Mouse (Mus musculus): Measurements from ENCODE around the gene Spag7. TPM values are rescaled to one million over a fixed set of nuclear protein-coding genes. Genes with fewer than 3 reads are reported as not detected.

Spag7 gene
- polyA plus RNA-seq, 1 experiment from 2014 or later = 146 TPM

GRCm38 (mm10) chr11:70701221-70701955 lies 32.2 kb upstream of the Spag7 start:
- WGBS = 19% methylated on average over 10 of the region's 10 CpGs
- DNase-seq (ENCODE audit: low spot score) = no peak
- peak overlapping the region; percentile 93 for H3K4me2 ChIP-seq
- H3K27ac ChIP-seq (ENCODE audit: low read depth, low read length) = no peak overlapping the region
- H3K9me3 ChIP-seq (ENCODE audit: control insufficient read depth, low read length) = no peaks in the 10 kb centered on the region
- peaks cover 3% of the 10 kb centered on the region; the same call in 1 of the 2 replicates for H3K36me3 ChIP-seq (ENCODE audit: control insufficient read depth, insufficient read depth, low read length)
- peak overlapping the region; percentile 86 for H3K4me3 ChIP-seq (ENCODE audit: low read depth, low read length)
- peaks cover 8% of the 10 kb centered on the region; the same call in 1 of the 2 replicates for H3K27me3 ChIP-seq (replicated peaks; ENCODE audit: control insufficient read depth, insufficient read depth, low read length)
- ATAC-seq (replicated peaks; ENCODE audit: low FRiP score) = no peak
- H3K9ac ChIP-seq (ENCODE audit: low read depth, low read length) = peak overlapping the region; percentile 88
- H3K4me1 ChIP-seq (replicated peaks; ENCODE audit: control insufficient read depth, insufficient read depth, low read length) = peaks cover 10% of the 10 kb centered on the region; the same call in 1 of the 2 replicates

- Histone ChIP-seq H3K4me3 (ENCODE audit: low read depth, low read length) (peak overlapping the region; percentile 86), H3K36me3 (ENCODE audit: control insufficient read depth, insufficient read depth, low read length) (peaks cover 3% of the 10 kb centered on the region; the same call in 1 of the 2 replicates), H3K9ac (ENCODE audit: low read depth, low read length) (peak overlapping the region; percentile 88), H3K4me1 (replicated peaks; ENCODE audit: control insufficient read depth, insufficient read depth, low read length) (peaks cover 10% of the 10 kb centered on the region; the same call in 1 of the 2 replicates), H3K9me3 (ENCODE audit: control insufficient read depth, low read length) (no peaks in the 10 kb centered on the region), H3K4me2 (peak overlapping the region; percentile 93), H3K27ac (ENCODE audit: low read depth, low read length) (peak overlapping the region; percentile 86), H3K27me3 (replicated peaks; ENCODE audit: control insufficient read depth, insufficient read depth, low read length) (peaks cover 8% of the 10 kb centered on the region; the same call in 1 of the 2 replicates)
- ATAC-seq (replicated peaks; ENCODE audit: low FRiP score) (peak; percentile 28; the same call in 1 of the 2 replicates), DNase-seq (ENCODE audit: low spot score) (peak; percentile 75)
- 1% methylated on average over 31 of the region's 34 CpGs for WGBS
Measured at GRCm38 (mm10) chr11:70700613-70701012, 31.4 kb upstream of the Spag7 start.

GRCm38 (mm10) chr11:70699722-70700556 lies 30.7 kb upstream of the Spag7 start, which contains the start of the genes Inca1 and Kif1c:
Gene Inca1 (minus strand): TSS chr11:70700155.
Gene Kif1c (plus strand): TSS chr11:70700548.
- H3K4me1 ChIP-seq (replicated peaks; ENCODE audit: control insufficient read depth, insufficient read depth, low read length) = peaks cover 10% of the 10 kb centered on the region; the same call in 1 of the 2 replicates
- no peaks in the 10 kb centered on the region for H3K9me3 ChIP-seq (ENCODE audit: control insufficient read depth, low read length)
- peaks cover 3% of the 10 kb centered on the region; the same call in 1 of the 2 replicates for H3K36me3 ChIP-seq (ENCODE audit: control insufficient read depth, insufficient read depth, low read length)
- peak; percentile 96 for DNase-seq (ENCODE audit: low spot score)
- peak within 1 kb of the TSS; percentile 93 for H3K4me2 ChIP-seq
- whole genome bisulfite sequencing = 1% methylated on average over 66 of the region's 69 CpGs
- peak within 1 kb of the TSS; percentile 86 for H3K4me3 ChIP-seq (ENCODE audit: low read depth, low read length)
- H3K27me3 ChIP-seq (replicated peaks; ENCODE audit: control insufficient read depth, insufficient read depth, low read length) = peaks cover 8% of the 10 kb centered on the region; the same call in 1 of the 2 replicates
- H3K27ac ChIP-seq (ENCODE audit: low read depth, low read length) = peak within 1 kb of the TSS; percentile 86
- peak within 1 kb of the TSS; percentile 88 for H3K9ac ChIP-seq (ENCODE audit: low read depth, low read length)
- peak; percentile 94 for ATAC-seq (replicated peaks; ENCODE audit: low FRiP score)

- Histone ChIP-seq H3K27me3 (replicated peaks; ENCODE audit: control insufficient read depth, insufficient read depth, low read length) (peaks cover 8% of the 10 kb centered on the region; the same call in 1 of the 2 replicates), H3K4me1 (replicated peaks; ENCODE audit: control insufficient read depth, insufficient read depth, low read length) (peaks cover 10% of the 10 kb centered on the region; the same call in 1 of the 2 replicates), H3K4me3 (ENCODE audit: low read depth, low read length) (no peak overlapping the region), H3K9ac (ENCODE audit: low read depth, low read length) (no peak overlapping the region), H3K4me2 (peak overlapping the region; percentile 93), H3K9me3 (ENCODE audit: control insufficient read depth, low read length) (no peaks in the 10 kb centered on the region), H3K27ac (ENCODE audit: low read depth, low read length) (no peak overlapping the region), H3K36me3 (ENCODE audit: control insufficient read depth, insufficient read depth, low read length) (no peaks in the 10 kb centered on the region)
- WGBS = 64% methylated on average over 2 of the region's 2 CpGs
- DNase-seq (ENCODE audit: low spot score) (no peak), ATAC-seq (replicated peaks; ENCODE audit: low FRiP score) (no peak)
Measured at GRCm38 (mm10) chr11:70699051-70699450, 29.8 kb upstream of the Spag7 start.

- no peak for ATAC-seq (replicated peaks; ENCODE audit: low FRiP score)
- Histone ChIP-seq H3K4me1 (replicated peaks; ENCODE audit: control insufficient read depth, insufficient read depth, low read length) (peaks cover 10% of the 10 kb centered on the region; the same call in 1 of the 2 replicates), H3K27me3 (replicated peaks; ENCODE audit: control insufficient read depth, insufficient read depth, low read length) (peaks cover 6% of the 10 kb centered on the region; the same call in 1 of the 2 replicates), H3K36me3 (ENCODE audit: control insufficient read depth, insufficient read depth, low read length) (no peaks in the 10 kb centered on the region), H3K9me3 (ENCODE audit: control insufficient read depth, low read length) (no peaks in the 10 kb centered on the region), H3K4me3 (ENCODE audit: low read depth, low read length) (no peak overlapping the region), H3K4me2 (no peak overlapping the region), H3K27ac (ENCODE audit: low read depth, low read length) (no peak overlapping the region), H3K9ac (ENCODE audit: low read depth, low read length) (no peak overlapping the region)
- 60% methylated on average over 3 of the region's 3 CpGs for WGBS
- DNase-seq (ENCODE audit: low spot score) = no peak
Measured at GRCm38 (mm10) chr11:70697376-70697775, 28.2 kb upstream of the Spag7 start.

GRCm38 (mm10) chr11:70693504-70693903 lies 24.3 kb upstream of the Spag7 start:
- peaks cover 1% of the 10 kb centered on the region; the same call in 1 of the 2 replicates for H3K4me1 ChIP-seq (replicated peaks; ENCODE audit: control insufficient read depth, insufficient read depth, low read length)
- no peaks in the 10 kb centered on the region for H3K36me3 ChIP-seq (ENCODE audit: control insufficient read depth, insufficient read depth, low read length)
- no peak overlapping the region for H3K27ac ChIP-seq (ENCODE audit: low read depth, low read length)
- 58% methylated on average over 3 of the region's 3 CpGs for WGBS
- no peaks in the 10 kb centered on the region for H3K27me3 ChIP-seq (replicated peaks; ENCODE audit: control insufficient read depth, insufficient read depth, low read length)
- H3K9me3 ChIP-seq (ENCODE audit: control insufficient read depth, low read length) = no peaks in the 10 kb centered on the region
- H3K4me3 ChIP-seq (ENCODE audit: low read depth, low read length) = no peak overlapping the region
- no peak overlapping the region for H3K4me2 ChIP-seq
- no peak for ATAC-seq (replicated peaks; ENCODE audit: low FRiP score)
- no peak for DNase-seq (ENCODE audit: low spot score)
- H3K9ac ChIP-seq (ENCODE audit: low read depth, low read length) = no peak overlapping the region

- DNase-seq (ENCODE audit: low spot score) (no peak), ATAC-seq (replicated peaks; ENCODE audit: low FRiP score) (no peak)
- Histone ChIP-seq H3K27ac (ENCODE audit: low read depth, low read length) (no peak overlapping the region), H3K4me1 (replicated peaks; ENCODE audit: control insufficient read depth, insufficient read depth, low read length) (peaks cover 11% of the 10 kb centered on the region; the same call in 1 of the 2 replicates), H3K27me3 (replicated peaks; ENCODE audit: control insufficient read depth, insufficient read depth, low read length) (no peaks in the 10 kb centered on the region), H3K4me3 (ENCODE audit: low read depth, low read length) (no peak overlapping the region), H3K9ac (ENCODE audit: low read depth, low read length) (no peak overlapping the region), H3K9me3 (ENCODE audit: control insufficient read depth, low read length) (no peaks in the 10 kb centered on the region), H3K4me2 (no peak overlapping the region), H3K36me3 (ENCODE audit: control insufficient read depth, insufficient read depth, low read length) (peaks cover 4% of the 10 kb centered on the region; the same call in 1 of the 2 replicates)
- WGBS = 51% methylated on average over 4 of the region's 4 CpGs
Measured at GRCm38 (mm10) chr11:70689578-70689977, 20.4 kb upstream of the Spag7 start.

GRCm38 (mm10) chr11:70688372-70688771 lies 19.2 kb upstream of the Spag7 start:
- Histone ChIP-seq H3K9ac (ENCODE audit: low read depth, low read length) (peak overlapping the region; percentile 89), H3K9me3 (ENCODE audit: control insufficient read depth, low read length) (no peaks in the 10 kb centered on the region), H3K4me1 (replicated peaks; ENCODE audit: control insufficient read depth, insufficient read depth, low read length) (peaks cover 11% of the 10 kb centered on the region; the same call in 1 of the 2 replicates), H3K27me3 (replicated peaks; ENCODE audit: control insufficient read depth, insufficient read depth, low read length) (no peaks in the 10 kb centered on the region), H3K4me3 (ENCODE audit: low read depth, low read length) (peak overlapping the region; percentile 85), H3K4me2 (peak overlapping the region; percentile 94), H3K27ac (ENCODE audit: low read depth, low read length) (peak overlapping the region; percentile 71; the same call in 1 of the 2 replicates), H3K36me3 (ENCODE audit: control insufficient read depth, insufficient read depth, low read length) (peaks cover 8% of the 10 kb centered on the region)
- WGBS = 25% methylated on average over 8 of the region's 8 CpGs
- no peak for ATAC-seq (replicated peaks; ENCODE audit: low FRiP score)
- DNase-seq (ENCODE audit: low spot score) = no peak
